Mouse (Mus musculus) limb, embryonic 11.5 days (tissue): ENCODE results near the gene Cd9. TPM values are rescaled to one million over a fixed set of nuclear protein-coding genes. Genes with fewer than 3 reads are reported as not detected.

Source experiments
- ATAC-seq: fragments of 200-750 bp; cut with Nextera tagmentation; 2 replicates; pipeline ENCODE4 v1.8.0; 2017; ENCODE audit warnings: low read depth; ENCODE audit not compliant: insufficient number of reproducible peaks, low FRiP score, low TSS enrichment
- DNase-seq: peaks from one replicate; pipeline ENCODE4 v3.0.0-alpha.2; 2015; ENCODE audit warnings: low spot score
- H3K27ac ChIP-seq: fragments of 300-500 bp; sonication (generic); replicated peaks from 2 replicates; pipeline ENCODE4 v1.5.1; 2014; ENCODE audit warnings: low read depth, mild to moderate bottlenecking, low read length
- H3K27me3 ChIP-seq: fragments of 300-500 bp; sonication (generic); 2 replicates; pipeline ENCODE4 v1.6.1; 2014; ENCODE audit warnings: mild to moderate bottlenecking, low read length, mixed read lengths; ENCODE audit not compliant: control insufficient read depth, insufficient read depth
- H3K36me3 ChIP-seq: fragments of 300-500 bp; sonication (generic); 2 replicates; pipeline ENCODE4 v1.6.1; 2014; ENCODE audit warnings: mild to moderate bottlenecking, low read length, moderate library complexity, mixed read lengths; ENCODE audit not compliant: control insufficient read depth, insufficient read depth
- H3K4me1 ChIP-seq: fragments of 300-500 bp; sonication (generic); 2 replicates; pipeline ENCODE4 v1.6.1; 2014; ENCODE audit warnings: low read length, mixed read lengths; ENCODE audit not compliant: control insufficient read depth, insufficient read depth
- H3K4me2 ChIP-seq: fragments of 300-500 bp; sonication (generic); 2 replicates; pipeline ENCODE4 v1.6.1; 2014; ENCODE audit warnings: low read depth, mild to moderate bottlenecking, moderate library complexity; ENCODE audit not compliant: severe bottlenecking
- H3K4me3 ChIP-seq: fragments of 300-500 bp; sonication (generic); 2 replicates; pipeline ENCODE4 v1.5.1; 2014; ENCODE audit warnings: low read depth, low read length
- H3K9ac ChIP-seq: fragments of 300-500 bp; sonication (generic); 2 replicates; pipeline ENCODE4 v1.6.1; 2014; ENCODE audit warnings: mild to moderate bottlenecking, low read length
- H3K9me3 ChIP-seq: fragments of 300-500 bp; sonication (generic); 2 replicates; pipeline ENCODE4 v1.6.1; 2016; ENCODE audit warnings: low read length; ENCODE audit not compliant: control insufficient read depth
- WGBS: fragments of 180-500 bp; shearing (Covaris S2); extraction: QIAGEN DNeasy Blood & Tissue Kit; methylation state at CpG from one replicate; pipeline ENCODE4 v1.1.7; 2014; 5-methylcytosine and 5-hydroxymethylcytosine counted together
- polyA plus RNA-seq: library from polyadenylated mRNA; unstranded; fragments of >200 nt; fragmentation: Nextera tagmentation; extraction: Ambion mirVana; gene quantifications from 2 replicates; pipeline ENCODE4 v1.2.1, GENCODE M21; 2014

The Cd9 gene
- polyA plus RNA-seq, 1 experiment from 2014 or later, result 42.4 TPM

DNA sequence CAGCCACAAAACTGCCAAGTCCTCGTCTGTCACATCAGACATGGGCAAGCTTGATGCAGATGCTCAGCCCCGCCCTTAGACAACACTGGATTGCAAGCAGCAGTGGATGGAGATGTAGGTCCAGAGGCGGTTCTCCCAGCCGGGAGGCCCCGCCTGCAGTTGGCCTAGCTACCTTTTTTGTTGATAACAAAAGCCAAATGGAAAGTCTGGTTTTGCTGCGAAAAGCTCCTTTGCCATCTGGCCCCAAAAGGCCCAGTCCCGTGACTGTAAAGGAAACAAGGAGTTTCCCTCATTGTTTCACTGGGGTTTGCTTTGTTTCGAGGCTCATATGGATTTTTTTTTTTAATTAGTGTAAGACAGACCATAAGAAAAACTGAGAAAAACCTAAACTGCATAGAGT is 18.5 kb downstream of the Cd9 start:
- H3K9ac ChIP-seq, result no peak overlapping the region
- peaks cover 23% of the 10 kb centered on the region for H3K4me1 ChIP-seq

DNA sequence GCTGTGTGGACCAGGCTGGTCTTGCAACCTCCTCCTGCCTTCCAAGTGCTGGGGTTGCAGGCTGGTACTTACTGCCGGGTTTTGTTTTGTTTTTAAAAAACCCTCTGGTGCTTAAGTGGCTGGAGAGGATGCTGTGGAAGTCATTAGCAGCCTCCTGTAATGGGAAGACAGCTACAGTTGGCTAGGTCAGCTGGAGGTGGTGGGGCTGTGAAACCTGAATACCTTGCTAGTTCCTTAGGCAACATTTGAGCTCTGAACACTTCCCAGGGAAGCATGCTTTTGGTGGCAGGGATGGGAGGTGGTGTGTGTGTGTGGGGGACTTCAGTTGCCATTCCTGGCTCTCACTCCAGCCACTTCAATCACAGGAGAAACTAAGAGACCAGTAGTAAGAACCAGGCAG is 19.4 kb downstream of the Cd9 start:
- no peaks in the 10 kb centered on the region for H3K36me3 ChIP-seq
- no peak for DNase-seq
- H3K27me3 ChIP-seq, result no peaks in the 10 kb centered on the region
- no peaks in the 10 kb centered on the region for H3K9me3 ChIP-seq
- H3K4me3 ChIP-seq, result no peak overlapping the region
- no peak overlapping the region for H3K27ac ChIP-seq
- no peak overlapping the region for H3K4me2 ChIP-seq
- ATAC-seq, result no peak
- peaks cover 14% of the 10 kb centered on the region for H3K4me1 ChIP-seq
- no peak overlapping the region for H3K9ac ChIP-seq
- 0% methylated on average over 1 of the region's 1 CpGs for WGBS

More for the DNA sequence above, 18.5 kb downstream of the Cd9 start:
- 47% methylated on average over 8 of the region's 8 CpGs for WGBS
- no peaks in the 10 kb centered on the region for H3K9me3 ChIP-seq
- H3K36me3 ChIP-seq, result no peaks in the 10 kb centered on the region
- no peaks in the 10 kb centered on the region for H3K27me3 ChIP-seq
- DNase-seq (no peak), ATAC-seq (no peak)
- no peak overlapping the region for H3K27ac ChIP-seq
- no peak overlapping the region for H3K4me3 ChIP-seq
- H3K4me2 ChIP-seq, result no peak overlapping the region

GRCm38 (mm10) chr6:125473939-125474338 is 20.7 kb downstream of the Cd9 start:
- peaks cover 14% of the 10 kb centered on the region for H3K4me1 ChIP-seq
- H3K4me3 ChIP-seq, result no peak overlapping the region
- H3K36me3 ChIP-seq, result no peaks in the 10 kb centered on the region
- no peak overlapping the region for H3K9ac ChIP-seq
- H3K4me2 ChIP-seq, result no peak overlapping the region
- no peak for ATAC-seq
- no peaks in the 10 kb centered on the region for H3K27me3 ChIP-seq
- no peak overlapping the region for H3K27ac ChIP-seq
- H3K9me3 ChIP-seq, result no peaks in the 10 kb centered on the region
- no peak for DNase-seq
- WGBS, result 83% methylated on average over 5 of the region's 5 CpGs

GRCm38 (mm10) chr6:125473321-125473721 is 21.3 kb downstream of the Cd9 start:
- Histone ChIP-seq H3K9me3 (no peaks in the 10 kb centered on the region), H3K36me3 (no peaks in the 10 kb centered on the region), H3K4me2 (no peak overlapping the region), H3K27ac (no peak overlapping the region), H3K9ac (no peak overlapping the region), H3K4me3 (no peak overlapping the region), H3K4me1 (peaks cover 14% of the 10 kb centered on the region), H3K27me3 (no peaks in the 10 kb centered on the region)
- ATAC-seq, result no peak
- WGBS, result 93% methylated on average over 9 of the region's 9 CpGs
- DNase-seq, result no peak

DNA sequence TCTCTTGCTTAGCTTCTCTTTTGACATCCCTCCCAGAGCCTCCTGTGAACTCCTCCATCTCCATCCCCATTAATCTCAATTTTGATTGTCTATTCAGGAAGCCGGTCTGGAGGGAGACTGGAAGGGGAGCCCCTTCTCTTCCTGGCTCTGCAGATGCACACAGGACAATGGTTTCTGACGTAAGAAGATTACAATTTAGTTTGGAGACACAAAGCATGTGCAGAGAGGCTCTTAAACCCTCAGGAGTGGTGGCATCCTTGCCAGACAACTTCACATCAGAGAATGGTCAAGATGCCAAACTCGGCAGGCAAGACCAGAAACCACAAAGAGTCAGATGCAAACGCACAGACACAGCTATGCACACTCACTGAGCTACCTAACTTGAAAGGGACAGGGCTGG is 22.7 kb downstream of the Cd9 start:
- H3K9ac ChIP-seq, result no peak overlapping the region
- H3K4me2 ChIP-seq, result no peak overlapping the region
- H3K9me3 ChIP-seq, result no peaks in the 10 kb centered on the region
- H3K4me1 ChIP-seq, result peaks cover 14% of the 10 kb centered on the region
- no peak for ATAC-seq
- H3K36me3 ChIP-seq, result no peaks in the 10 kb centered on the region
- no peak overlapping the region for H3K27ac ChIP-seq
- 71% methylated on average over 4 of the region's 4 CpGs for WGBS
- DNase-seq, result no peak
- no peak overlapping the region for H3K4me3 ChIP-seq
- no peaks in the 10 kb centered on the region for H3K27me3 ChIP-seq

DNA sequence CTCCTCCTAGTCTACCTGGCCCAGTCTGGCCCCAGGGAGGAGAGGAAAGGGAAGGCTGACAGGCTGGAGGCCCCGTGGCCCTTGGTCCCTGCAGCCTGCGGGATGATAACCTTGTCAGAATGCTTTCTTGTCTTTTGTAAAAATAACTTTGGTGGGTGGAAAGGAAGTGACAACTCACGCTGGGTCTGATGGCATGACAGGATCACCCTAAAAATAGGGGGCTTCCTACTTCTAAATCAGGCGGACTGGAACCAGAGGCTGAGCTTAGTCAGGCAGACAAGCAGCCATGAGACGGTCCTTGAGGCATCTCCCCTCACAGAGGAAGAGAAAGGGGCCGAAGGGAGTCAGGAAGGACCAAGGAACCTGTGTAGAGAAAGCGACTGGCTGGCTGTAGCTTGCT is 23.3 kb downstream of the Cd9 start:
- DNase-seq (no peak), ATAC-seq (no peak)
- Histone ChIP-seq H3K4me1 (peaks cover 12% of the 10 kb centered on the region), H3K27ac (no peak overlapping the region), H3K9me3 (no peaks in the 10 kb centered on the region), H3K36me3 (no peaks in the 10 kb centered on the region), H3K9ac (no peak overlapping the region), H3K4me3 (no peak overlapping the region), H3K4me2 (no peak overlapping the region), H3K27me3 (no peaks in the 10 kb centered on the region)
- 89% methylated on average over 7 of the region's 7 CpGs for WGBS

GRCm38 (mm10) chr6:125470616-125471015 is 24.0 kb downstream of the Cd9 start:
- no peaks in the 10 kb centered on the region for H3K9me3 ChIP-seq
- 92% methylated on average over 5 of the region's 5 CpGs for WGBS
- H3K4me1 ChIP-seq, result peaks cover 11% of the 10 kb centered on the region
- H3K9ac ChIP-seq, result no peak overlapping the region
- H3K36me3 ChIP-seq, result no peaks in the 10 kb centered on the region
- no peak for ATAC-seq
- no peak overlapping the region for H3K27ac ChIP-seq
- H3K4me2 ChIP-seq, result no peak overlapping the region
- no peak overlapping the region for H3K4me3 ChIP-seq
- DNase-seq, result no peak
- H3K27me3 ChIP-seq, result no peaks in the 10 kb centered on the region

- Histone ChIP-seq H3K9me3 (no peaks in the 10 kb centered on the region), H3K4me1 (no peaks in the 10 kb centered on the region), H3K4me3 (no peak overlapping the region), H3K27ac (no peak overlapping the region), H3K36me3 (no peaks in the 10 kb centered on the region), H3K9ac (no peak overlapping the region), H3K27me3 (no peaks in the 10 kb centered on the region), H3K4me2 (no peak overlapping the region)
- DNase-seq (no peak), ATAC-seq (no peak)
- 93% methylated on average over 4 of the region's 4 CpGs for WGBS
These were observed 25.4 kb downstream of the Cd9 start for GRCm38 (mm10) chr6:125469222-125469621.

GRCm38 (mm10) chr6:125468179-125468960 is 26.2 kb downstream of the Cd9 start:
- H3K9me3 ChIP-seq, result no peaks in the 10 kb centered on the region
- ATAC-seq (no peak), DNase-seq (no peak)
- no peak overlapping the region for H3K9ac ChIP-seq
- H3K27me3 ChIP-seq, result no peaks in the 10 kb centered on the region
- H3K4me3 ChIP-seq, result no peak overlapping the region
- no peaks in the 10 kb centered on the region for H3K36me3 ChIP-seq
- WGBS, result 54% methylated on average over 21 of the region's 21 CpGs
- H3K27ac ChIP-seq, result no peak overlapping the region
- H3K4me1 ChIP-seq, result no peaks in the 10 kb centered on the region
- H3K4me2 ChIP-seq, result no peak overlapping the region
